Mouse (Mus musculus): Measurements from ENCODE around the gene Zfp385b. TPM values are rescaled to one million over a fixed set of nuclear protein-coding genes. Genes with fewer than 3 reads are reported as not detected.

The Zfp385b gene
- polyA plus RNA-seq, 1 experiment, result 8.8 TPM

- no peaks in the 10 kb centered on the region for H3K27me3 ChIP-seq (ENCODE audit: control insufficient read depth, insufficient read depth, low read length)
- no peaks in the 10 kb centered on the region; the same call in 1 of the 2 replicates for H3K4me1 ChIP-seq (ENCODE audit: control insufficient read depth, insufficient read depth, low read length)
- H3K4me3 ChIP-seq (ENCODE audit: control insufficient read depth, low read depth, low read length), result no peak overlapping the region
- no peak overlapping the region for H3K27ac ChIP-seq (ENCODE audit: control insufficient read depth, insufficient read depth, low read depth, low read length)
- H3K36me3 ChIP-seq (ENCODE audit: control insufficient read depth, insufficient read depth, low read length), result no peaks in the 10 kb centered on the region
- no peak for TF ChIP-seq CTCF (IDR thresholded peaks at IDR 0.05; ENCODE audit: control insufficient read depth, insufficient read depth, insufficient replicate concordance, low read depth, low read length)
- TF ChIP-seq POLR2A (IDR thresholded peaks at IDR 0.05; ENCODE audit: control insufficient read depth, low read depth, low read length), result no peak
These were observed 440.1 kb downstream of the Zfp385b start for GRCm38 (mm10) chr2:77379332-77379731.

DNA sequence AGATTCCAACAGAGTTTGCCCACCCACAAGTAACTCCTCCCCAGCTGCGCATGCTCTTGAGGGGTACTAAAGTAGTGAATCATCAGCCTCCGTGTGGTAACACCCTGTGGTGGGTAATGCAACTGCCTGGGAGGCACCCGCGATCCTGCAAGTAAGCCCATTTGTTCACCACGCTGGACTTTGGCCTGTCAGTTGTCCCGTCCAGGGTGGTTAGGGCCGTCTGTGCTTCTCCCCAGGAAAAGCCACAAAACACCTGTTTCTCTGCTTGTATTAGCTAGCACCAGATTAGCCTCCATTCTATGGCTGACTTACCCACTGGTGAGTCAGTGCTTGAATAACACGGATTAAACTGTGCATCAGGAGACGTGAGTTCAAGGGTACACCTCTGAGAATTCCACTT, 442.6 kb downstream of the Zfp385b start:
- H3K4me3 ChIP-seq (ENCODE audit: control insufficient read depth, low read depth, low read length), result no peak overlapping the region
- no peaks in the 10 kb centered on the region for H3K27me3 ChIP-seq (ENCODE audit: control insufficient read depth, insufficient read depth, low read length)
- H3K27ac ChIP-seq (ENCODE audit: control insufficient read depth, insufficient read depth, low read depth, low read length), result no peak overlapping the region
- no peaks in the 10 kb centered on the region for H3K36me3 ChIP-seq (ENCODE audit: control insufficient read depth, insufficient read depth, low read length)
- TF ChIP-seq CTCF (IDR thresholded peaks at IDR 0.05; ENCODE audit: control insufficient read depth, insufficient read depth, insufficient replicate concordance, low read depth, low read length), result no peak
- no peak for TF ChIP-seq POLR2A (IDR thresholded peaks at IDR 0.05; ENCODE audit: control insufficient read depth, low read depth, low read length)
- H3K4me1 ChIP-seq (ENCODE audit: control insufficient read depth, insufficient read depth, low read length), result no peaks in the 10 kb centered on the region; the same call in 1 of the 2 replicates

DNA sequence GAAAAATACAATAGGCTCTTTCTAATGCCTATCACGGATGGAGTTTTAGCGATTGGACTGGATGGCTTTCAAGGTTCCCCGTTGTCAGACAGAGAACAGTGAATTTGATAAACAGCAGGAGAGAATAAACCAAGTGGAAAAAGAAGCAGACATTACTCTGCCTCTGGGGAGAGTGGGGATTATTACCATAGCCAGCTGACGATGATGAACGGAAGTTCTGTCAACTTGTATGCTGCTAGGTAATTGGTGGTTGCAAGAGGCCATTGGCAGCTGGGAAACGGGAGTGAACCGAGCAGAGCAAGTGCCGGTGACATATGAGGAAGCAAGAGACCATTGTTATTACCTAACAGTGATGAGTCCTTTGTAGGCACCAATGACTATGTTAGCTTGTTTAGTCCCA, 444.3 kb downstream of the Zfp385b start:
- Histone ChIP-seq H3K4me1 (ENCODE audit: control insufficient read depth, insufficient read depth, low read length) (no peaks in the 10 kb centered on the region; the same call in 1 of the 2 replicates), H3K36me3 (ENCODE audit: control insufficient read depth, insufficient read depth, low read length) (no peaks in the 10 kb centered on the region), H3K27ac (ENCODE audit: control insufficient read depth, insufficient read depth, low read depth, low read length) (no peak overlapping the region), H3K4me3 (ENCODE audit: control insufficient read depth, low read depth, low read length) (no peak overlapping the region), H3K27me3 (ENCODE audit: control insufficient read depth, insufficient read depth, low read length) (no peaks in the 10 kb centered on the region)
- no peak for TF ChIP-seq POLR2A (IDR thresholded peaks at IDR 0.05; ENCODE audit: control insufficient read depth, low read depth, low read length)
- no peak for TF ChIP-seq CTCF (IDR thresholded peaks at IDR 0.05; ENCODE audit: control insufficient read depth, insufficient read depth, insufficient replicate concordance, low read depth, low read length)

GRCm38 (mm10) chr2:77369174-77369573, 450.3 kb downstream of the Zfp385b start:
- no peak overlapping the region for H3K4me3 ChIP-seq (ENCODE audit: control insufficient read depth, low read depth, low read length)
- no peaks in the 10 kb centered on the region for H3K4me1 ChIP-seq (ENCODE audit: control insufficient read depth, insufficient read depth, low read length)
- TF ChIP-seq CTCF (IDR thresholded peaks at IDR 0.05; ENCODE audit: control insufficient read depth, insufficient read depth, insufficient replicate concordance, low read depth, low read length) (no peak), POLR2A (IDR thresholded peaks at IDR 0.05; ENCODE audit: control insufficient read depth, low read depth, low read length) (no peak)
- no peaks in the 10 kb centered on the region for H3K36me3 ChIP-seq (ENCODE audit: control insufficient read depth, insufficient read depth, low read length)
- no peaks in the 10 kb centered on the region for H3K27me3 ChIP-seq (ENCODE audit: control insufficient read depth, insufficient read depth, low read length)
- H3K27ac ChIP-seq (ENCODE audit: control insufficient read depth, insufficient read depth, low read depth, low read length), result no peak overlapping the region

Other genes starting within 250 kb of the Zfp385b start
- gene Cwc22, start 126.7 kb upstream of the Zfp385b start, polyA plus RNA-seq (2012; rRNA removed), result 3.2 and 3.5 TPM in 2 replicates